Mouse (Mus musculus): Measurements from ENCODE around the gene Cfap54. TPM values are rescaled to one million over a fixed set of nuclear protein-coding genes. Genes with fewer than 3 reads are reported as not detected.

Cfap54 gene
- polyA plus RNA-seq, 1 experiment: 0.23 TPM

GRCm38 (mm10) chr10:93041392-93041791 is 40.0 kb downstream of the Cfap54 start:
- Histone ChIP-seq H3K27ac (ENCODE audit: insufficient read depth, low read length) (no peak overlapping the region), H3K4me3 (ENCODE audit: insufficient read depth, low read length) (no peak overlapping the region), H3K4me1 (ENCODE audit: control insufficient read depth, insufficient read depth, low read length) (no peaks in the 10 kb centered on the region)
- no peak for TF ChIP-seq POLR2A (IDR thresholded peaks at IDR 0.05; ENCODE audit: low read depth, low read length)
- TF ChIP-seq CTCF (IDR thresholded peaks at IDR 0.05; ENCODE audit: borderline replicate concordance, insufficient read depth, low read length): no peak

- H3K4me1 ChIP-seq (ENCODE audit: control insufficient read depth, insufficient read depth, low read length): no peaks in the 10 kb centered on the region
- H3K4me3 ChIP-seq (ENCODE audit: insufficient read depth, low read length): no peak overlapping the region
- no peak overlapping the region for H3K27ac ChIP-seq (ENCODE audit: insufficient read depth, low read length)
Measured at GRCm38 (mm10) chr10:93036532-93036931, 44.9 kb downstream of the Cfap54 start.

DNA sequence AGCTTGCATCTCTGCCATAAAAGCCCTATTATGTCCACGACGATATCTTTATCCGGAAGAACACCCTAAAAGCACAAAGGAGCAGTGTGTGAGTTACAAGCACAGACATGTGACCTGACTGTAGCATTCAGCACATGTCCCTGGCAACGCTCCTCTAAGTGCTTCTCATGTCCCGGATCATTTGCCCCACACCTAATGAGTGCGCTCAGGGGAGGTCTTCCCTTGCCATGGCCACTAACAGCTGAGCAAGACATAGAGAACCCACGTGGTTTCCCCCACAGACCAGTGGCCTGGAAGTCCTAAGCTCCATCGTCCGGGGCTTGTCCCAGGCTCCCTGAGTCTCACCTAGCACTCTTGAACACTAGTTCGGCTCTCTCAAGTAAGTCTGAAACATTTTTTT is 45.9 kb downstream of the Cfap54 start:
- TF ChIP-seq POLR2A (IDR thresholded peaks at IDR 0.05; ENCODE audit: low read depth, low read length): no peak
- no peak for TF ChIP-seq CTCF (IDR thresholded peaks at IDR 0.05; ENCODE audit: borderline replicate concordance, insufficient read depth, low read length)
- Histone ChIP-seq H3K4me1 (ENCODE audit: control insufficient read depth, insufficient read depth, low read length) (no peaks in the 10 kb centered on the region), H3K27ac (ENCODE audit: insufficient read depth, low read length) (no peak overlapping the region), H3K4me3 (ENCODE audit: insufficient read depth, low read length) (no peak overlapping the region)

More at GRCm38 (mm10) chr10:93036532-93036931, 44.9 kb downstream of the Cfap54 start:
- TF ChIP-seq CTCF (IDR thresholded peaks at IDR 0.05; ENCODE audit: borderline replicate concordance, insufficient read depth, low read length): no peak
- no peak for TF ChIP-seq POLR2A (IDR thresholded peaks at IDR 0.05; ENCODE audit: low read depth, low read length)

GRCm38 (mm10) chr10:93023295-93023694 is 58.1 kb downstream of the Cfap54 start:
- no peak for TF ChIP-seq POLR2A (IDR thresholded peaks at IDR 0.05; ENCODE audit: low read depth, low read length)
- TF ChIP-seq CTCF (IDR thresholded peaks at IDR 0.05; ENCODE audit: borderline replicate concordance, insufficient read depth, low read length): no peak

GRCm38 (mm10) chr10:93014059-93014795 is 67.2 kb downstream of the Cfap54 start:
- H3K27ac ChIP-seq (ENCODE audit: insufficient read depth, low read length): no peak overlapping the region
- H3K4me1 ChIP-seq (ENCODE audit: control insufficient read depth, insufficient read depth, low read length): no peaks in the 10 kb centered on the region
- TF ChIP-seq POLR2A (IDR thresholded peaks at IDR 0.05; ENCODE audit: low read depth, low read length) (no peak), CTCF (IDR thresholded peaks at IDR 0.05; ENCODE audit: borderline replicate concordance, insufficient read depth, low read length) (0 out of 2 replicates have a peak, but pooled peaks have one; percentile 13)
- H3K4me3 ChIP-seq (ENCODE audit: insufficient read depth, low read length): no peak overlapping the region

More at GRCm38 (mm10) chr10:93023295-93023694, 58.1 kb downstream of the Cfap54 start:
- Histone ChIP-seq H3K4me3 (ENCODE audit: insufficient read depth, low read length) (no peak overlapping the region), H3K4me1 (ENCODE audit: control insufficient read depth, insufficient read depth, low read length) (no peaks in the 10 kb centered on the region), H3K27ac (ENCODE audit: insufficient read depth, low read length) (no peak overlapping the region)

DNA sequence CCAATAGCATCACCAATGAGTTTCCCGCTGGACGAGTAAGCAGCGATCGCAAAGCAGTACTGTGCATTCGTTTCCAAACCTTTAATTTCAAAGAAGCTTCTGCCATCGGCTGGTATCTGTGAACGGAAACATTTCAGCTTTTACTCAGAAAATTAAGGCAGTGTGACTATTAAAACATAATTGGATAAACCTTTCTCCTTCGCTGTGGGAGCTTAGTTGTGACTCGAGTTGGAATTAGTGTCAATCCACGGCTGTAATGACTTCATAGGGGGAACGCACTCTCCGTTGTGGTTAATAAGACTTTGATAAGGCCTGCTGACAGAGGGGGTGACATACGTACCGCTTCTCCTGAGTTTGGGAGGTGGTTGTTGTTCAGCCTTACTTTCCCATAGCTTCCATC is 70.3 kb downstream of the Cfap54 start:
- TF ChIP-seq POLR2A (IDR thresholded peaks at IDR 0.05; ENCODE audit: low read depth, low read length) (no peak), CTCF (IDR thresholded peaks at IDR 0.05; ENCODE audit: borderline replicate concordance, insufficient read depth, low read length) (no peak)
- H3K27ac ChIP-seq (ENCODE audit: insufficient read depth, low read length): no peak overlapping the region
- H3K4me3 ChIP-seq (ENCODE audit: insufficient read depth, low read length): no peak overlapping the region
- no peaks in the 10 kb centered on the region for H3K4me1 ChIP-seq (ENCODE audit: control insufficient read depth, insufficient read depth, low read length)

DNA sequence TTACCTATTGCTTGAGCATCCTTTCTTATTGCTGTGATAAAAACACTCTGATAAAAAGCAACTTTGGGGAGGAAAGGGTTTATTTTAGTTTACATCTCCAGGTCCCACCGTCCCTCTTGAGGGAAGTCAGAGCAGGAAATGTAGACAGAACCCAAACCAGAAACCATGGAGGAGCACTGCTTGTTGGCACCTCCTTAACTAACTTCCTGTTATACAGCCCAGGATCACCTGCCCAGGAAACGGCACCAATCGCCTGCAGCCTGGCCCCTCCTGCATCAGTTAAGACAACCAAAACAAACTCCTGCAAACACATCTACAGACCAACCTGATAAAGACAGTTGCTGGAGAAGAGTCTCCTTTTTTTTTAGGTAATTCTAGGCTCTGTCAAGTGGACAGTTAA is 74.4 kb downstream of the Cfap54 start:
- no peaks in the 10 kb centered on the region for H3K4me1 ChIP-seq (ENCODE audit: control insufficient read depth, insufficient read depth, low read length)
- H3K27ac ChIP-seq (ENCODE audit: insufficient read depth, low read length): no peak overlapping the region
- TF ChIP-seq POLR2A (IDR thresholded peaks at IDR 0.05; ENCODE audit: low read depth, low read length): no peak
- no peak for TF ChIP-seq CTCF (IDR thresholded peaks at IDR 0.05; ENCODE audit: borderline replicate concordance, insufficient read depth, low read length)
- no peak overlapping the region for H3K4me3 ChIP-seq (ENCODE audit: insufficient read depth, low read length)

DNA sequence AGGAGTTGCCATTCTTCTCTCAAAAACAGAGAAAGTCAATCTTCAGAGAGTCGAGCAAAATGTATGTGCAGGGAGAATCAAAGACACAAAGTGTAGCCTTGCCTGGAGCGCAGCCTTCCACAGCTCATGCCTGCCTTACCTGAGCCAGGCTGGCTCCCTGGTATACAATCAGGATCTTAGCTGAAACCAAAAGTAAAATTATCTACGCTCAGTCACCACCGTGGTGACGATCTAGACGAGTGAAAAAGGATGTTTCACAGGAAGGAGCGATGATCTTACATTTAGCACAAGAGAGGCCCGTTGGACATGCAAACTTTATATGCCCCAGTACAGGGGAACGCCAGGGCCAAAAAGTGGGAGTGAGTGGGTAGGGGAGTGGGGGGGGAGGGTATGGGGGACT is 75.0 kb downstream of the Cfap54 start:
- H3K4me1 ChIP-seq (ENCODE audit: control insufficient read depth, insufficient read depth, low read length): no peaks in the 10 kb centered on the region
- H3K27ac ChIP-seq (ENCODE audit: insufficient read depth, low read length): no peak overlapping the region
- no peak for TF ChIP-seq CTCF (IDR thresholded peaks at IDR 0.05; ENCODE audit: borderline replicate concordance, insufficient read depth, low read length)
- TF ChIP-seq POLR2A (IDR thresholded peaks at IDR 0.05; ENCODE audit: low read depth, low read length): no peak
- no peak overlapping the region for H3K4me3 ChIP-seq (ENCODE audit: insufficient read depth, low read length)

DNA sequence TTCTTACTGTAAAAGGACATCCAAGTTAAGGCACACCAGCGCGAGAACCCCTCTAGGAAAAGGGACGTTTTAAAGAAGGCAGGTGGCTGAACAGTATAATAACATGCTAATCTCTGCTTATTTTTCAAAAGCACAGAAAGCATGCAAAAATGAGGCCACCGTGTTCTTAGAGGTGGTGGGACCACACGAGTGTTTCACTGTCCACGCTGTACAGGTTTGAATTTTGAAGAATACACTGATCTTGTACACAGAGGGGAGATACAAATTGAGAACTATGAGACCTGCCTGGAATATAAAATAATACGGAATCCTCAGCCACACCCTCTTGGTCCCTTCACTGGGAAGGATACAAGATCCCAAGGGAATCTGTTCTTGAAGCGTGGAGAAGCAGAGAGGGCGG is 82.9 kb downstream of the Cfap54 start:
- Histone ChIP-seq H3K27ac (ENCODE audit: insufficient read depth, low read length) (no peak overlapping the region), H3K4me1 (ENCODE audit: control insufficient read depth, insufficient read depth, low read length) (no peaks in the 10 kb centered on the region), H3K4me3 (ENCODE audit: insufficient read depth, low read length) (no peak overlapping the region)
- TF ChIP-seq CTCF (IDR thresholded peaks at IDR 0.05; ENCODE audit: borderline replicate concordance, insufficient read depth, low read length) (no peak), POLR2A (IDR thresholded peaks at IDR 0.05; ENCODE audit: low read depth, low read length) (no peak)

GRCm38 (mm10) chr10:92995186-92995585 is 86.2 kb downstream of the Cfap54 start:
- H3K4me1 ChIP-seq (ENCODE audit: control insufficient read depth, insufficient read depth, low read length): no peaks in the 10 kb centered on the region
- no peak overlapping the region for H3K4me3 ChIP-seq (ENCODE audit: insufficient read depth, low read length)
- no peak for TF ChIP-seq POLR2A (IDR thresholded peaks at IDR 0.05; ENCODE audit: low read depth, low read length)
- no peak for TF ChIP-seq CTCF (IDR thresholded peaks at IDR 0.05; ENCODE audit: borderline replicate concordance, insufficient read depth, low read length)
- H3K27ac ChIP-seq (ENCODE audit: insufficient read depth, low read length): no peak overlapping the region
